Mouse (Mus musculus): ENCODE results near the gene Inafm2. TPM values are rescaled to one million over a fixed set of nuclear protein-coding genes. Genes with fewer than 3 reads are reported as not detected.

Gene Inafm2
- 8.7 and 12.1 TPM in 2 replicates for polyA plus RNA-seq (2012; rRNA removed)

DNA sequence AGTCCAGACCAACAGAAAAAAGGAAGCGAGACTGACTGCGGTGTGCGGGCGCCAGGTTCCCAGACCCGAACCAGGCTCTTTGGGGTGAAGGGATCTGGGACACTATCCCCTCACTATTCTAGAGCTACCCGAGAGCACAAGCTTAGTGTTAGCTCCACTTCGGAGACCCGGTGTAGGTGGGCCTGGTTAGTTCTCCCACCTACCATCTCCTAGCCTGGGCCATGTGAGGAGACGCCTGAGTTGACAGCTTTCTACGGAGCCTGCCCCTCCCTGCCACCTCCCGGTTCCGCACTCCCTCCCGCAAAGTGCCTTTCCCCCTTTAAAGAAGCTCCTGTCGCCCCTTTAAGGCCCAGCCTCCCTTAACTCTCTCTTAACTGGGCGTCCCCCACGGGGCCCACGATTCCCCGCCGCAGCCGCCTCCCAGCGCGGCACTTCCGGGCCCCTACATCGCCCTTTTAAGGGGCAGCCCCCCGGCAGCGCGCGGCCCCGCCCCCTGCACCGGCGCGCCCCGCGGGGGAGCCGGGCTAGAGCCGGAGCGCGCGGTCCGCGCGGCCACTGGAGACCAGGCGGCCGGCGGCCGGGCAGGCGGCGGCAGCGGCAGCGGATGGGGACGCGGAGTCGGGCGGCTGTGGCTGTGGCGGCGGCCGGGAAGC lies at the start of gene Inafm2:
Gene Inafm2, plus strand, starts transcription at position 527 of the 653 bp plus-strand sequence.
- H3K27me3 ChIP-seq (ENCODE audit: control insufficient read depth, insufficient read depth, low read length) = no peaks in the 10 kb centered on the region
- 13% methylated on average over 56 of the region's 57 CpGs for WGBS
- peak; percentile 57 to 92 for DNase-seq (ENCODE audit: low read depth in 1 of 2, low spot score in 2 of 2)
- H3K4me3 ChIP-seq (ENCODE audit: extremely low read depth, insufficient read depth, insufficient read length) = peak within 1 kb of the TSS; percentile 95
- peak within 1 kb of the TSS; percentile 33; the same call in 1 of the 2 replicates for H3K27ac ChIP-seq (ENCODE audit: insufficient read depth, low read length)
- H3K36me3 ChIP-seq (ENCODE audit: control insufficient read depth, insufficient read depth, low read length) = no peaks in the 10 kb centered on the region; the same call in 1 of the 2 replicates
- peaks cover 13% of the 10 kb centered on the region for H3K4me1 ChIP-seq (ENCODE audit: control insufficient read depth, insufficient read depth, insufficient read length)
- TF ChIP-seq CTCF (IDR thresholded peaks at IDR 0.05; ENCODE audit: extremely low read depth, insufficient read depth, insufficient read length, insufficient replicate concordance) (no peak), POLR2A (IDR thresholded peaks at IDR 0.05; ENCODE audit: low read depth, low read length) (peak; percentile 15; the same call in 1 of the 2 replicates)

DNA sequence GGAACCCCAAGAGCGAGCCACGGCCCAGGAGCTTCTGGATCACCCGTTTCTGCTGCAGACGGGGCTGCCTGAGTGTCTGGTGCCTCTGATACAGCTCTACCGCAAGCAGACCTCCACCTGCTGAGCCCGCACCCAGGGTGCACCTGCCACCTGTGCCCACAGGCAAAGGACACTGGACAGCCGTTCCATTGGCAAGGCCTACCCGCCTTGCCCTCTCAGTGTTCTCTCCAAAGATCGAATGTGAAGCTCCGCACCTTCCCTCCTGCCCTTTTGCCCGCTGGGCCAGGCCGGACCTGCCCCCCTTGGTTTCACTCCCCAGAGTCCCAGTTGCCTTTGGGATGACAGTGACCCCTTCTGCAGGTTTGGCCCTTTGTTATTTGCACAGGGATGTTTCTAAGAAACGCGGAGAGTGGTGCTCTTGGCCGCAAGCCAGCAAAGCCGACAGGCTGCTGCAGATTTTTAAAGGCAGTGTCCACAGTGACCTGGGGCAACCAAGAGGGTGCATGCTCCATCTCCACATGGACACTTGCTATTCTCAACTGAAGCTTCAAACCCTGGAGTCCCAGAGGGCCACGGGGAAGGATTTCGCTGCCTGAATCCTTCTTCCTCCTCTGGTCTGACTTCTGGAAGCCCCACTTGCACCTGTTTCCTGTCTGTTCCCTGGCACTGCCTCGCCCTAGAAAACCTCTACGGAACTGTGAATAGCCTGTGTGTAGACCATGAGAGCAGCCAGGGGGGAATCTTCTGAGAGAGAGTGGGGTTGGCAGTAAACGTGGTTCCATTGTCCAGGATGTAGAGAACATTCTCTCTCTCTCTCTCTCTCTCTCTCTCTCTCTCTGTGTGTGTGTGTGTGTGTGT lies 48.9 kb upstream of the Inafm2 start:
- no peak overlapping the region for H3K4me3 ChIP-seq (ENCODE audit: extremely low read depth, insufficient read depth, insufficient read length)
- TF ChIP-seq POLR2A (IDR thresholded peaks at IDR 0.05; ENCODE audit: low read depth, low read length) (no peak), CTCF (IDR thresholded peaks at IDR 0.05; ENCODE audit: extremely low read depth, insufficient read depth, insufficient read length, insufficient replicate concordance) (no peak)
- WGBS = 30% methylated on average over 21 of the region's 21 CpGs
- H3K36me3 ChIP-seq (ENCODE audit: control insufficient read depth, insufficient read depth, low read length) = no peaks in the 10 kb centered on the region
- no peak overlapping the region for H3K27ac ChIP-seq (ENCODE audit: insufficient read depth, low read length)
- H3K4me1 ChIP-seq (ENCODE audit: control insufficient read depth, insufficient read depth, insufficient read length) = no peaks in the 10 kb centered on the region; the same call in 1 of the 2 replicates
- no peak for DNase-seq (ENCODE audit: low read depth in 1 of 2, low spot score in 2 of 2)
- H3K27me3 ChIP-seq (ENCODE audit: control insufficient read depth, insufficient read depth, low read length) = no peaks in the 10 kb centered on the region; the same call in 1 of the 2 replicates

DNA sequence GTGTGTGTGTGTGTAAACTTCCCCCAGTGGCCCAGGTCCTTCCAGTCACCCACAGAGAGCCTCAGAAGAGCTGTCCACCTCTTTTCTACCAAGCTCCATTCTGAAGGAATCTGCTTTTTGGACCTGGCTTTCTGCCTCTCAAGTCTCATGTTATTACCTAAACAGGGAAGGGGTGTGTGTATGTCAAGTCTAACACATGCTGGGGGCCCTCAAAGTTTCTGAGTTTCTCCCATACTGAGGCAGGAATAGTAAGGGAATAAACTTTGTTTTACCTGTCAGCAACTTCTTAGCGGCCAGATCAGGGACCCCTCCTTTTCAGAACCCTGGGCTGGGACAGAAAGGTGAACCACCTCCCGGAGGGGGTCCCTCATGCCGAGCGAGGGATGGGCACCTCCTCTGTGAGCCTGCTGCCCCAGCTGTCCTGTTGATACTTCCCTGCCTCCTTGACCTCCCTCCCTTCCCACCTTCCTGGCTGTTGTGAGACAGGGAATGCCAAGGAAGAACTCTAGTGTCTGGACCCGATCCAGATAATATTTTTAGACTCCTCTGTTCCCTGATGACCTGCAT lies 48.2 kb upstream of the Inafm2 start:
- Histone ChIP-seq H3K27ac (ENCODE audit: insufficient read depth, low read length) (no peak overlapping the region), H3K4me3 (ENCODE audit: extremely low read depth, insufficient read depth, insufficient read length) (no peak overlapping the region), H3K36me3 (ENCODE audit: control insufficient read depth, insufficient read depth, low read length) (no peaks in the 10 kb centered on the region), H3K27me3 (ENCODE audit: control insufficient read depth, insufficient read depth, low read length) (peaks cover 4% of the 10 kb centered on the region), H3K4me1 (ENCODE audit: control insufficient read depth, insufficient read depth, insufficient read length) (peaks cover 2% of the 10 kb centered on the region; the same call in 1 of the 2 replicates)
- no peak for TF ChIP-seq CTCF (IDR thresholded peaks at IDR 0.05; ENCODE audit: extremely low read depth, insufficient read depth, insufficient read length, insufficient replicate concordance)
- no peak for TF ChIP-seq POLR2A (IDR thresholded peaks at IDR 0.05; ENCODE audit: low read depth, low read length)
- DNase-seq (ENCODE audit: low read depth in 1 of 2, low spot score in 2 of 2) = no peak
- WGBS = 56% methylated on average over 5 of the region's 5 CpGs

DNA sequence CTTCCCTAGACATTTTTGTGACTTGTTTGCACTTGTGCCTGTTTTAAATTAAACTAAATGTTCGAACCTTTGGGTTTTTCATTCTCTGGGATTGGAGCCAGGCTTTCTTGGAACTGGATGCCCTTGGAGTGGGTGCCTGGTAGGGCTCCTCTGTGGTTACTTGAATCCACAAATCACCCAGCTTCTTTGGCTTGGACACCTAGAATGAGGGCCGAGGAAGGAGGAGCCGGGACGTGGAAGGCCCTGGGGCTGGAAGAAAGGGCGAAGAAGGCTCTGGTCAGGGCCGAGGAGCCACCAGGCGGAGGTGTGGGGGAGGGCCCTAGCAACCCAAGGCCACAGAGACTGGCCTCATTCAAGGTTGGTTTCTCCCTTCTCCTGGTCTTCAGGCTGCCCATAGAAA lies 47.6 kb upstream of the Inafm2 start:
- Histone ChIP-seq H3K27me3 (ENCODE audit: control insufficient read depth, insufficient read depth, low read length) (peaks cover 10% of the 10 kb centered on the region), H3K27ac (ENCODE audit: insufficient read depth, low read length) (no peak overlapping the region), H3K36me3 (ENCODE audit: control insufficient read depth, insufficient read depth, low read length) (no peaks in the 10 kb centered on the region), H3K4me1 (ENCODE audit: control insufficient read depth, insufficient read depth, insufficient read length) (peaks cover 8% of the 10 kb centered on the region), H3K4me3 (ENCODE audit: extremely low read depth, insufficient read depth, insufficient read length) (no peak overlapping the region)
- no peak for DNase-seq (ENCODE audit: low read depth in 1 of 2, low spot score in 2 of 2)
- WGBS = 65% methylated on average over 7 of the region's 7 CpGs
- TF ChIP-seq CTCF (IDR thresholded peaks at IDR 0.05; ENCODE audit: extremely low read depth, insufficient read depth, insufficient read length, insufficient replicate concordance) (no peak), POLR2A (IDR thresholded peaks at IDR 0.05; ENCODE audit: low read depth, low read length) (no peak)

DNA sequence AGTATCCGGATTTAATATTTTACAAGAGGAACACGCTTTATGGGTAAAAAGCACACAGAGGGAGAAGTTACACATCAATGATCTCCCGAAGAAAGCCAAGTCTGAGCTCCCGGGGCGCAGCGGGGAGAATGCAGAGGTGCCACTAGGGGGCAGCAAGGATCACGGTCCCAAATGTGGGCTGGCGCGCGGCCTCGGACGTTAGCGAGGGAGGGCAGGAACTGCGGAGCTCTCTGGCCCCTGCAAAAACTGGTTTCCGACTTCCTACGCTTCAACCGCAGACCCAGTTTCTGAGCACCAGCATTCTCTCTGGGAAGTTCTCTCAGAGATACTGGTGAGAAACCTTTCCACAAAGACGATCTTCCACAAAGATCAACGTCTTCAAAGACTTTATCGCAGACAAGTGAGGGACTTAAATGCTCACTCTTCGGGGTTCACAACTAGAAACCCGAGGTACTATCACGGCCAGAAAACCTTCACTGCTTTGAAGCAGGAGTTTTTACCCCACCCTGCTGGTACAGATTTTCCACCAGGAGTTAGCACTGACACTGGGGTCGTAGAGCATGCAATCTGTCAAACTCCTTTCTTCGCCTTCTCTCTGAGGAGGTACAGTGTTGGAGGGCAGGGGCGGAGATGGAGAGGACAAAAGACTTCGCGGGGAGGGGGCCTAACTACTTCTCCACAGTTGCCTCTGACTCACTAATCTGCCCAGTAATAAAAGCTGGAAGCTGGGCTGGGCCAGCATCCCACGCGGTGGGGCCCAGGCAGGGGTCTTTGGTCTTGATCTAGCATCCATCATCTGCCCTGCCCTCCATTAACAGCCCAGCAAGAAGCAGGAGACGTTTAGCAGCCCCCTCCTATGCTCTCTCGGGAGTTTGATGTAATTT lies 45.1 kb upstream of the Inafm2 start:
- Histone ChIP-seq H3K27ac (ENCODE audit: insufficient read depth, low read length) (no peak overlapping the region), H3K4me3 (ENCODE audit: extremely low read depth, insufficient read depth, insufficient read length) (peak overlapping the region; percentile 37; the same call in 1 of the 2 replicates), H3K4me1 (ENCODE audit: control insufficient read depth, insufficient read depth, insufficient read length) (peaks cover 20% of the 10 kb centered on the region), H3K27me3 (ENCODE audit: control insufficient read depth, insufficient read depth, low read length) (peaks cover 26% of the 10 kb centered on the region), H3K36me3 (ENCODE audit: control insufficient read depth, insufficient read depth, low read length) (no peaks in the 10 kb centered on the region)
- DNase-seq (ENCODE audit: low read depth in 1 of 2, low spot score in 2 of 2) = peak; percentile 51 to 84
- WGBS = 7% methylated on average over 32 of the region's 32 CpGs
- no peak for TF ChIP-seq POLR2A (IDR thresholded peaks at IDR 0.05; ENCODE audit: low read depth, low read length)
- peak; percentile 93 for TF ChIP-seq CTCF (IDR thresholded peaks at IDR 0.05; ENCODE audit: extremely low read depth, insufficient read depth, insufficient read length, insufficient replicate concordance)

DNA sequence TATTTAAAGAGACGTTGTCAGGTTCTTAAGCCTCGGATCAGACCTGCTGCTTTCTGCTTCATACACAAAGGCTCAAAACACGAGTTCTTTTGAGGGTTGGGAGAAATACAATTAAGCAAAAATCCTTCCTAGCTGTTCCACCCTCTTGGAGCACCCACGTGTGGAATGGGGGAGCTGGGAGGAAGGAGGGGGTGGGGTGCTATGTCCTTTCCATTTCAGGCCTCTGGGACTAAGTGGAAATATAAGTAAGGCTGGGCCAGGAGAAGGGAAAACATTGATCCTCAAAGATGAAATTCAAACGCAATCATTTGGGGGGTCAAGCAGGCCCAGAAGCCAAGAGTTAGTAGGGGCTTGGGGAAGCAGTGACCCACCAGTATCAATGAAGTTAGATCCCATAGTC lies 44.4 kb upstream of the Inafm2 start:
- DNase-seq (ENCODE audit: low read depth in 1 of 2, low spot score in 2 of 2) = no peak
- WGBS = 40% methylated on average over 5 of the region's 5 CpGs
- Histone ChIP-seq H3K27ac (ENCODE audit: insufficient read depth, low read length) (no peak overlapping the region), H3K4me1 (ENCODE audit: control insufficient read depth, insufficient read depth, insufficient read length) (peaks cover 20% of the 10 kb centered on the region), H3K27me3 (ENCODE audit: control insufficient read depth, insufficient read depth, low read length) (peaks cover 29% of the 10 kb centered on the region), H3K36me3 (ENCODE audit: control insufficient read depth, insufficient read depth, low read length) (no peaks in the 10 kb centered on the region), H3K4me3 (ENCODE audit: extremely low read depth, insufficient read depth, insufficient read length) (no peak overlapping the region)
- no peak for TF ChIP-seq POLR2A (IDR thresholded peaks at IDR 0.05; ENCODE audit: low read depth, low read length)
- no peak for TF ChIP-seq CTCF (IDR thresholded peaks at IDR 0.05; ENCODE audit: extremely low read depth, insufficient read depth, insufficient read length, insufficient replicate concordance)

All from spleen, adult 2 months (tissue).